Mouse (Mus musculus) gastrocnemius, postnatal 14 days (tissue): Measurements from ENCODE around the gene Rps21. TPM values are rescaled to one million over a fixed set of nuclear protein-coding genes. Genes with fewer than 3 reads are reported as not detected.
A peak's percentile ranks its signal among the peaks of the same experiment; 100 is the strongest.

Experiments used
- DNase-seq: peaks from one replicate; pipeline ENCODE4 v3.0.0; 2021; ENCODE audit warnings: mixed read lengths
- intact Hi-C: fragments of 180-260 bp; cut with DNase I; formaldehyde crosslinking; loops from one replicate; pipeline ENCODE4 v1.15.1; 2025; ENCODE audit warnings: low total_unique reads
- total RNA-seq, 2 experiments: library from RNA; stranded (reverse); gene quantifications; 2 replicates each; pipeline ENCODE4 v1.2.3; 2021

The Rps21 gene
- total RNA-seq, 2 experiments from 2014 or later, result 456 to 506 TPM

DNA sequence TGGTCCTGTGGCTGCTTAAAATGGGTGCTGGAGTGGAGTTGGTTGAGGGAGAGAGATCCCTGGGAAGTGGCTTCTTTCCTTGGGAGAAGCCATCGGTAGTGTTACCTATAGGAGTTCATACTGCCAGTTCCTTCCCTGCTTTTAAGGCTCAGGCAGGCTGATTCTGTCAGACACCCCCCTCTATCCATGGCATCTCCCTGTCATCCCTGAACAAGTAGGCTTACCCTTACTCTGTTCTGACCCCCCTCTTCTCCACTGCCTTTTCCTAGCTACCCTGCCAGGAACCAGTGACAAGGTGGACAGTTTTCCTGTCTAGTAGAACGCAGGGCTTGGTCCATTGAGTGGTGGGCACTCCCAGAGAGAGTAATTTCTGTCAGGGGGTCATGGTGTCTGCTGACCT is 17.3 kb downstream of the Rps21 start:
- DNase-seq, result no peak
- intact Hi-C loops, result no loop called here

GRCm38 (mm10) chr2:180275836-180276235 is 18.7 kb downstream of the Rps21 start:
- intact Hi-C loops, result no loop called here
- peak; percentile 81 for DNase-seq

DNA sequence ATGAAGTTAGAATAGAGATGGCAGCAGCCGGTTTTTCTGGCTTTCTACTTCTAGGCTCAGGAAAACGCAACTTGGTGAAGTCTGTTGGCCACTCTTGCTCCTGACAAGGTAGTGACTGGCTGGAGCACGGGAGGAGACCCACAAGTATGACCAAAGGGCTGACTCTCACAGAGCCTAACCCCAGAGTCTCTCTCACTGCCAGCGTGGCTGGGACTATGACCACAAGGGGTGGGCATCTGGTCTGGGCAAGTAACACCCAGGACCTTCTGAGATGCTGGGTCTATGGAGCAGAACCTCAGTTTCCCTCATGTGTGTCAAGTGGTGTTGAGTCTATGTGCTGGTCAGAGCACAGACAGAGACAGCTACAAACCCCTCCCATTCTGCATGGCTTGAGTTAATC is 19.2 kb downstream of the Rps21 start:
- no peak for DNase-seq
- intact Hi-C loops, result no loop called here

GRCm38 (mm10) chr2:180276851-180277259 is 19.7 kb downstream of the Rps21 start:
- intact Hi-C loops, result loop anchor here (1.0 kb wide), 1 partner anchor 70 kb away; no protein-coding TSS in a partner anchor
- no peak for DNase-seq

GRCm38 (mm10) chr2:180277773-180278320 is 20.7 kb downstream of the Rps21 start:
- intact Hi-C loops, result loop anchor here (1.0 kb wide), 1 partner anchor 69 kb away; no protein-coding TSS in a partner anchor
- DNase-seq, result no peak

GRCm38 (mm10) chr2:180279321-180279720 is 22.1 kb downstream of the Rps21 start:
- no peak for DNase-seq

DNA sequence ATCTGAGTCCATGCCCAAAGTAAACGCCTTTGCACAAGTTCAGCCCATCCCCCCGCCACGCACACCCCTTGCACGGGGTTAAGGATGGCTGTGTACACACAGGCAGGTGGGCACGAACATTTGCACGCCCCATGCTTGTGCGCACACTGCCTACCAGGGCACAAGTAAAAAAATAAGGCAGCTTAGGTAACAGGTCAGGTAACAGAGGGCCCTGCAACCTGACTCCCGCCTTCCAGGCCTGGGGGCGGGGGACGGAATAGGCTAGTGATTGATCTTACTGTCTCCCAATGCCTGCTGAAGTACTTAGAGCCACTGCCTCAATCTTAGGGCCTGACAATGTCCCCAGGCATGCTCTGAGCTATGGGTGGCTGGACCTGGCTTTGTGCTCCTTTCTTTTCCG is 31.8 kb downstream of the Rps21 start:
- intact Hi-C loops, result no loop called here

More at GRCm38 (mm10) chr2:180279321-180279720, 22.1 kb downstream of the Rps21 start:
- intact Hi-C loops, result no loop called here

GRCm38 (mm10) chr2:180289440-180290108 is 32.4 kb downstream of the Rps21 start, which contains the start of gene Rbbp8nl:
Rbbp8nl (minus strand) TSS chr2:180289879.
- intact Hi-C loops, result no loop called here
- DNase-seq, result no peak

More for the DNA sequence above, 31.8 kb downstream of the Rps21 start:
- no peak for DNase-seq

GRCm38 (mm10) chr2:180290503-180290902 is 33.3 kb downstream of the Rps21 start:
- no peak for DNase-seq
- intact Hi-C loops, result no loop called here

DNA sequence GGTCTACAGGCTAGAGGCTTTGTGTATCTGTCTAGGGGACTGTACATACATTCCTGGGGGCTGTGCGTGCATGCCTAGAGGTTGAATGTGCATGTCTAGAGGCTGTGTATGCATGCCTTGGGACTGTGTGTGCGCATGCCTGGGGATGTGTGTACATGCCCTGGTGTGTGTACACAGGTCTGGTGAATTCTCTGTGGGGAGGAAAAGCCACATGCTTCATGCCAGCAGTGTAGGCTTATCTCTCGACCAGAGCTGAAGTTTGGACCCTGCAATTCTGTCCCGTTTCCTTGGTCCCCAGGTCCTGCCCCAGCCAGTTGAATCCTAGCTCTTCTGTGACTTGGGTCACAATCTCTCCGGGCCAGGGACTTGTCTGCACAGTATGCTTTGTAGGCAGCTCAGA is 34.4 kb downstream of the Rps21 start:
- DNase-seq, result no peak
- intact Hi-C loops, result no loop called here

DNA sequence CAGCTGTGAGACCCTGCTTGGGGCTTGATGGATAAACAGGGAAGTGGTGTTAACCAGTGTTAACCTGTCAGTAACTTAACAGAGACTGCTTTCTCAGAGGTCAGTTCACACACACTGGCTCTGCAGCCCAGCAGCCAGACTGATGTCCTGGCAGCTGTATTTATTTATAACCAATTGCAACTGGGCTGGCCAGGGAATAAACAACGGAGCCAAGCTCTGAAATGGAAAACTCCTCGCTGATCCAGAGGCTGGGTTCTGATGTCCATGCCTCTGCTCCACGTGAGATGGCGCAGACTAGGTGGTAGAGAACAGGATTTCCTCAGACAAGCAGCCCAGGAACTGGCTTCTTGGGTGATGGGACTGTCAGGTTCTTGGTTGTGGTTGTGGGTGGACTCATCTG is 34.8 kb downstream of the Rps21 start:
- DNase-seq, result no peak
- intact Hi-C loops, result no loop called here

GRCm38 (mm10) chr2:180292906-180293305 is 35.7 kb downstream of the Rps21 start:
- no peak for DNase-seq
- intact Hi-C loops, result no loop called here

- intact Hi-C loops, result no loop called here
- no peak for DNase-seq
Observed at GRCm38 (mm10) chr2:180300252-180300651, 43.1 kb downstream of the Rps21 start.

DNA sequence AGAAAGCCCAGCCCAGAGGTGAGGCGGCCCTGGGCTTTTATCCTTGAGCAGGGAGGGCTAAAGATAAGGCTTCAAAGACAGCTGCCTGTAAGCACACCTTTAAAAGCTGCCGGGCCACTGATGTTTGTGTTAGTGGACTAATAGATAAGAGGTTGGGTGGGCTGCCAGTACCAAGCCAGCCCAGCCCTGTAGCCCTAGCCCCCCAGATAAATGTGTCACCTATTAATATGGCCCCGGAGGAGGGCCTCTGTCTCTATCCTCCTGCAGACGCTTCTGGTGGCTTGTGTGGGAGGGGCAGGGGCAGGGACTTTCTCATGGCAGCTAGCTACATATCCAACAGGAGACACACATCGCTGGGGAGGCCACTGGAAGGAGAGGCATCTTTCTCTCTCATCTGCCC is 43.6 kb downstream of the Rps21 start:
- intact Hi-C loops, result no loop called here
- DNase-seq, result no peak

DNA sequence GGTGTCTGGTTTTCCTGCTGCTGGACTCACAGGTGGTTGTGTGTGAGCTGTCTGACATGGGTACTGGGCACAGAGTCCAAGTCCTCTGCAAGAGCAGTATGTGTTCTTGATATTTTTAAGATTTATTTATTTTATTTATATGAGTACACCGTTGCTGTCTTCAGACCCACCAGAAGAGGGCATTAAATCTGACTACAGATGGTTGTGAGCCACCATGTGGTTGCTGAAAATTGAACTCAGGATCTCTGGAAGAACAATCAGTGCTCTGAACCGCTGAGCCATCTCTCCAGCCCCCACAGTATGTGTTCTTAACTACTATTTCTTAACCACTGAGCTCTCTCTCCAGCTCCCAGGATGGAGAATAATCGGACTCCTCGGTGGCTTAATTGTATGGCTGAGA is 45.0 kb downstream of the Rps21 start:
- intact Hi-C loops, result no loop called here
- DNase-seq, result no peak

GRCm38 (mm10) chr2:180303468-180303867 is 46.3 kb downstream of the Rps21 start:
- intact Hi-C loops, result no loop called here
- no peak for DNase-seq

- no peak for DNase-seq
- intact Hi-C loops, result no loop called here
Observed at GRCm38 (mm10) chr2:180304554-180304953, 47.4 kb downstream of the Rps21 start.

GRCm38 (mm10) chr2:180305490-180305889 is 48.3 kb downstream of the Rps21 start:
- DNase-seq, result no peak
- intact Hi-C loops, result no loop called here

DNA sequence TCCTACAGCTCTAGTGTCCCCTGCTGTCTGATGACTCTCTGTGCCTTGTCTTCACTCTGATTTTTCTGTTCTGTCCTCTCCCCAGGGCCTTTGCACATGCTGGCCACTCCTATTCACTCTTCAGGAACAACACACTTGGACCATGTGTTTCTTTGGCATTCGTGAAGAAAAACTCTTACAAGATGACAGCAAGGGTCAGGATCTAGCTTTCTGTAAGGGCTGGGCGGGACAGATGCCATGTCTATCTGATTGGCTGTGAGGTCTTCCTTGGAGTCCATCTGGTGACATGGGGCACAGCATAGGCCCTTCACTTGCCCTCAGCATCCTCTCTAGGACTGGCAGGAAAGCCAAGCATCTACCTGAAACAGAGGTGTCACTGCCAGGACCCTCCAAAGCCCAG is 48.8 kb downstream of the Rps21 start:
- intact Hi-C loops, result no loop called here
- DNase-seq, result no peak

GRCm38 (mm10) chr2:180306423-180307168 is 49.4 kb downstream of the Rps21 start:
- intact Hi-C loops, result no loop called here
- peak; percentile 74 for DNase-seq

DNA sequence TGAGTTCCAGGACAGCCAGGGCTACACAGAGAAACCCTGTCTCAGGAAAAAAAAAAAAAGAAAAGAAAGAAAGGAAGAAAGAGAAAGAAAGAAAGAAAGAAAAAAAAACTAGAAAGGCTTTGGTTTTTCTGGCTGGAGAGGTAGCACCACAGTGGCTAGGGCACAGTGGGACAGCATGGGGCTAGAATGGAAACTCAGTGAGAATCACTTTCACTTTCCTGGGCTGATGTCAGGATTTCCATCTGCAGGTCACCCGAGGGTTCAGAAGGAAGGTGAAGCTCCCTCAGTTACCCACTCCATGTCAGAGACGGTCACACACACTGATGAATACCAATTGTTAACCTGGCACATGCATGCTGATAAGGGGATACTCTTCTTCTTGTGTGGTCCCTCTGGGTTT is 50.5 kb downstream of the Rps21 start:
- DNase-seq, result no peak
- intact Hi-C loops, result no loop called here
